Mouse (Mus musculus) brain, embryonic 14.5 days (tissue): ENCODE results near the gene Arhgdia.

Source experiments
- CTCF ChIP-seq: fragments of 200-500 bp; IDR thresholded peaks from 2 replicates; pipeline ENCODE4 v1.5.1; 2012; ENCODE audit warnings: inconsistent platforms, mild to moderate bottlenecking, moderate library complexity, borderline replicate concordance; ENCODE audit not compliant: insufficient read depth, insufficient read length; ENCODE audit errors: extremely low read depth
- POLR2A ChIP-seq: fragments of 200-500 bp; IDR thresholded peaks from 2 replicates; pipeline ENCODE4 v1.6.1; 2012; ENCODE audit warnings: mild to moderate bottlenecking, inconsistent platforms, borderline replicate concordance; ENCODE audit not compliant: poor library complexity, insufficient read depth, insufficient read length, severe bottlenecking; ENCODE audit errors: extremely low read depth

GRCm38 (mm10) chr11:120613976-120614375, 32.6 kb upstream of the Arhgdia start:
- TF ChIP-seq CTCF (no peak), POLR2A (no peak)
